Mouse (Mus musculus) erythroid progenitor cell, adult 5-6 weeks (primary cell): ENCODE results near the gene Cyp2d9. TPM values are rescaled to one million over a fixed set of nuclear protein-coding genes. Genes with fewer than 3 reads are reported as not detected.
"Not testable (repeated sequence)": the region's sequence is repeated elsewhere in the genome, so short reads cannot be mapped to it uniquely, and the experiment has no call there.

ENCODE experiments used
- ATAC-seq: replicated peaks from 2 replicates; pipeline ENCODE4 v1.8.0; 2016; ENCODE audit warnings: moderate number of reproducible peaks, mild to moderate bottlenecking, moderate TSS enrichment, inconsistent platforms; ENCODE audit not compliant: poor library complexity, low FRiP score, severe bottlenecking
- total RNA-seq, 2 experiments: library from RNA; stranded (forward) in 1 of 2; stranded (reverse) in 1 of 2; fragments of 150-400 nt in 1 of 2; fragments of 186-747, 209-891 nt in 1 of 2; gene quantifications; 2 replicates each; pipeline versions ENCODE4 v1.2.3 to v1.2.4; 2015 to 2017; ENCODE audit warnings: low replicate concordance in 2 of 2

Cyp2d9 gene
- total RNA-seq, 2 experiments from 2014 or later, result not detected

GRCm38 (mm10) chr15:82437975-82438617, 4.9 kb downstream of the Cyp2d9 start:
- ATAC-seq, result no peak

- no peak for ATAC-seq
These were observed 10.4 kb downstream of the Cyp2d9 start for GRCm38 (mm10) chr15:82443658-82444057.

GRCm38 (mm10) chr15:82445196-82445595, 12.0 kb downstream of the Cyp2d9 start:
- no peak for ATAC-seq

GRCm38 (mm10) chr15:82450045-82450444, 16.8 kb downstream of the Cyp2d9 start:
- ATAC-seq, result not testable (repeated sequence)

DNA sequence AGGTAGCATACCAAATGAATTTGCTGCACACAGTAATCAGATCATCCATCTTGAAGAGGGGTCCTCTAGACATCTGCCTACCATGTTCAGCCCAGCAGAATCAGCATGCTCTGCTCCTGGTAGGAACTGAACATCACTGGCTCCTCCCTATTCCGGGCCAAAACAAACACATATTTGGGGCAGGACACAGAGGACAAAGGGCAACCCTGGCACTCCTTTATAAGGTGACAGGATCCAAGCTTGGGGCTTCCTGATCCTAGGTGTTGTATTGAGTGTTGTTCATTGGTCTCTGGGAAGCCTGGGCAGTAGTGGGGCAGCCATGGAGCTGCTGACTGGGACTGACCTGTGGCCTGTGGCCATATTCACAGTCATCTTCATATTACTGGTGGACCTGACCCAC, 18.9 kb downstream of the Cyp2d9 start:
- ATAC-seq, result not testable (repeated sequence)

GRCm38 (mm10) chr15:82453501-82453900, 20.3 kb downstream of the Cyp2d9 start:
- not testable (repeated sequence) for ATAC-seq

- ATAC-seq, result not testable (repeated sequence)
These were observed 23.0 kb downstream of the Cyp2d9 start for GRCm38 (mm10) chr15:82456086-82456790.

GRCm38 (mm10) chr15:82457064-82458021, 24.1 kb downstream of the Cyp2d9 start:
- ATAC-seq, result no peak

- ATAC-seq, result not testable (repeated sequence)
These were observed 26.0 kb downstream of the Cyp2d9 start for GRCm38 (mm10) chr15:82459266-82459665.

DNA sequence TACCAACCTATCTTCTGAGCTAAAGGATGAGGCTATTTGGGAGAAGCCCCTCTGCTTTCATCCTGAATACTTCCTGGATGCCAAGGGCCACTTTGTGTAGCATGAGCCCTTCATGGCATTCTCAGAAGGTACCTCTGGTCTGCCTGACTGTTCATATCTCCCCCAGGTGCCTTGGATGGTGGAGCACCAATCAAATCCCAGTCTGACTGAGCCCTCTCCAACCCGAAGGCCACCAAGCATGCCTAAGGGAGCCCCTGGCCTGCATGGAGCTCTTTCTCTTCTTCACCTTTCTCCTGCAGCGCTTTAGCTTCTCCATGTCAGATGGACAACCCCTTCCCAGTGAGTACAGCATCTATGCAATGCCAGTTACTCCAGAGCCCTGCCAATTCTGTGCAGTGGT, 31.5 kb downstream of the Cyp2d9 start:
- no peak for ATAC-seq

DNA sequence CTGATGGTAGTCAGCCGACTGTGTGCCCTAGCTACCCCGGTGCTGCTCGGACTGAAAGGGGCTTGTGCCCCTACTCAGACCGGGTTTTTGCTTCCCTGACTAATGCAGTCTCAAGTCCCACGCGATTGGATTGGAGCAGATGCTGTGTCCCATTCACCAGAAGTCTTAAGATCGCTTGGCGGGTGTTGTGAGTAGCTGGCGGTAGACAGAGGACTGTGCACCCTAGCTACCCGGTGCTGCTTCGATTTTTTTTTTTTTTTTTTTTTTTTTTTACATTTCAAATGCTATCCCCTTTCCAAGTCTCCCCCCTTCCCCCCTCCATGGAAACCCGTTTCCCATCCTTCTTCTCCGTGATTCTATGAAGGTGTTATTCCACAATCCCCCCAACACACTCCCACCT, 61.0 kb downstream of the Cyp2d9 start:
- not testable (repeated sequence) for ATAC-seq

Other genes starting within 250 kb of the Cyp2d9 start
- gene Shisa8, start 220.6 kb upstream of the Cyp2d9 start, total RNA-seq (2015; ENCODE audit: low replicate concordance), result not detected in 2 replicates
- not detected in 2 replicates for gene Shisa8, start 220.6 kb upstream of the Cyp2d9 start, total RNA-seq (2017; ENCODE audit: low replicate concordance)
- 13.4 and 15.5 TPM in 2 replicates for gene Tnfrsf13c, start 209.1 kb upstream of the Cyp2d9 start, total RNA-seq (2015; ENCODE audit: low replicate concordance)
- 6.7 and 11.9 TPM in 2 replicates for gene Tnfrsf13c, start 209.1 kb upstream of the Cyp2d9 start, total RNA-seq (2017; ENCODE audit: low replicate concordance)
- gene Cenpm, start 188.7 kb upstream of the Cyp2d9 start, total RNA-seq (2015; ENCODE audit: low replicate concordance), result 50.7 and 56.2 TPM in 2 replicates
- 11.6 and 36.7 TPM in 2 replicates for gene Cenpm, start 188.7 kb upstream of the Cyp2d9 start, total RNA-seq (2017; ENCODE audit: low replicate concordance)
- gene 1500009C09Rik, start 181.0 kb upstream of the Cyp2d9 start, total RNA-seq (2015; ENCODE audit: low replicate concordance), result not detected in 2 replicates
- gene 1500009C09Rik, start 181.0 kb upstream of the Cyp2d9 start, total RNA-seq (2017; ENCODE audit: low replicate concordance), result not detected in 2 replicates
- gene Sept3, start 158.5 kb upstream of the Cyp2d9 start, total RNA-seq (2015; ENCODE audit: low replicate concordance), result not detected in 2 replicates
- not detected in 2 replicates for gene Sept3, start 158.5 kb upstream of the Cyp2d9 start, total RNA-seq (2017; ENCODE audit: low replicate concordance)
- not detected in 2 replicates for gene Wbp2nl, start 134.5 kb upstream of the Cyp2d9 start, total RNA-seq (2015; ENCODE audit: low replicate concordance)
- gene Wbp2nl, start 134.5 kb upstream of the Cyp2d9 start, total RNA-seq (2017; ENCODE audit: low replicate concordance), result not detected in 2 replicates
- gene Naga, start 94.5 kb upstream of the Cyp2d9 start, total RNA-seq (2015; ENCODE audit: low replicate concordance), result 119 and 154 TPM in 2 replicates
- gene Naga, start 94.5 kb upstream of the Cyp2d9 start, total RNA-seq (2017; ENCODE audit: low replicate concordance), result 62.6 and 69.7 TPM in 2 replicates
- gene Pheta2, start 94.5 kb upstream of the Cyp2d9 start, total RNA-seq (2015; ENCODE audit: low replicate concordance), result 88.4 and 89.0 TPM in 2 replicates
- gene Pheta2, start 94.5 kb upstream of the Cyp2d9 start, total RNA-seq (2017; ENCODE audit: low replicate concordance), result 85.0 and 97.9 TPM in 2 replicates
- gene Smdt1, start 94.5 kb upstream of the Cyp2d9 start, total RNA-seq (2015; ENCODE audit: low replicate concordance), result 137 and 202 TPM in 2 replicates
- gene Smdt1, start 94.5 kb upstream of the Cyp2d9 start, total RNA-seq (2017; ENCODE audit: low replicate concordance), result 52.8 and 71.0 TPM in 2 replicates
- gene Ndufa6, start 79.1 kb upstream of the Cyp2d9 start, total RNA-seq (2015; ENCODE audit: low replicate concordance), result 91.4 and 203 TPM in 2 replicates
- 31.5 and 64.6 TPM in 2 replicates for gene Ndufa6, start 79.1 kb upstream of the Cyp2d9 start, total RNA-seq (2017; ENCODE audit: low replicate concordance)
- not detected in 2 replicates for gene Cyp2d22, start 53.2 kb upstream of the Cyp2d9 start, total RNA-seq (2015; ENCODE audit: low replicate concordance)
- not detected in 2 replicates for gene Cyp2d22, start 53.2 kb upstream of the Cyp2d9 start, total RNA-seq (2017; ENCODE audit: low replicate concordance)
- gene Cyp2d11, start 39.4 kb upstream of the Cyp2d9 start, total RNA-seq (2015; ENCODE audit: low replicate concordance), result not detected in 2 replicates
- not detected in 2 replicates for gene Cyp2d11, start 39.4 kb upstream of the Cyp2d9 start, total RNA-seq (2017; ENCODE audit: low replicate concordance)
- not detected in 2 replicates for gene Cyp2d10, start 26.2 kb upstream of the Cyp2d9 start, total RNA-seq (2015; ENCODE audit: low replicate concordance)
- not detected in 2 replicates for gene Cyp2d10, start 26.2 kb upstream of the Cyp2d9 start, total RNA-seq (2017; ENCODE audit: low replicate concordance)
- gene Cyp2d12, start 121.6 kb downstream of the Cyp2d9 start, total RNA-seq (2015; ENCODE audit: low replicate concordance), result not detected in 2 replicates
- gene Cyp2d12, start 121.6 kb downstream of the Cyp2d9 start, total RNA-seq (2017; ENCODE audit: low replicate concordance), result not detected in 2 replicates
- gene Cyp2d34, start 187.5 kb downstream of the Cyp2d9 start, total RNA-seq (2015; ENCODE audit: low replicate concordance), result not detected in 2 replicates
- not detected in 2 replicates for gene Cyp2d34, start 187.5 kb downstream of the Cyp2d9 start, total RNA-seq (2017; ENCODE audit: low replicate concordance)